Mouse (Mus musculus): ENCODE results near the gene Tas2r138. TPM values are rescaled to one million over a fixed set of nuclear protein-coding genes. Genes with fewer than 3 reads are reported as not detected.

Tas2r138 gene
- polyA plus RNA-seq (2012; rRNA removed): not detected in 2 replicates

GRCm38 (mm10) chr6:40613260-40613852 is at the start of gene Tas2r138:
Tas2r138 (minus strand) TSS chr6:40613310.
- TF ChIP-seq CTCF (IDR thresholded peaks at IDR 0.05; ENCODE audit: borderline replicate concordance, extremely low read depth, insufficient read depth, insufficient read length): no peak
- no peak for TF ChIP-seq POLR2A (IDR thresholded peaks at IDR 0.05; ENCODE audit: borderline replicate concordance, extremely low read depth, insufficient read depth, insufficient read length, poor library complexity, severe bottlenecking)
- no peak for DNase-seq (ENCODE audit: low read depth)

- DNase-seq (ENCODE audit: low read depth): peak; percentile 32
Observed at GRCm38 (mm10) chr6:40660930-40661329, 47.8 kb upstream of the Tas2r138 start.

GRCm38 (mm10) chr6:40650953-40651352 is 37.8 kb upstream of the Tas2r138 start:
- TF ChIP-seq POLR2A (IDR thresholded peaks at IDR 0.05; ENCODE audit: borderline replicate concordance, extremely low read depth, insufficient read depth, insufficient read length, poor library complexity, severe bottlenecking) (no peak), CTCF (IDR thresholded peaks at IDR 0.05; ENCODE audit: borderline replicate concordance, extremely low read depth, insufficient read depth, insufficient read length) (no peak)
- no peak for DNase-seq (ENCODE audit: low read depth)

More at GRCm38 (mm10) chr6:40660930-40661329, 47.8 kb upstream of the Tas2r138 start:
- TF ChIP-seq CTCF (IDR thresholded peaks at IDR 0.05; ENCODE audit: borderline replicate concordance, extremely low read depth, insufficient read depth, insufficient read length) (no peak), POLR2A (IDR thresholded peaks at IDR 0.05; ENCODE audit: borderline replicate concordance, extremely low read depth, insufficient read depth, insufficient read length, poor library complexity, severe bottlenecking) (no peak)

DNA sequence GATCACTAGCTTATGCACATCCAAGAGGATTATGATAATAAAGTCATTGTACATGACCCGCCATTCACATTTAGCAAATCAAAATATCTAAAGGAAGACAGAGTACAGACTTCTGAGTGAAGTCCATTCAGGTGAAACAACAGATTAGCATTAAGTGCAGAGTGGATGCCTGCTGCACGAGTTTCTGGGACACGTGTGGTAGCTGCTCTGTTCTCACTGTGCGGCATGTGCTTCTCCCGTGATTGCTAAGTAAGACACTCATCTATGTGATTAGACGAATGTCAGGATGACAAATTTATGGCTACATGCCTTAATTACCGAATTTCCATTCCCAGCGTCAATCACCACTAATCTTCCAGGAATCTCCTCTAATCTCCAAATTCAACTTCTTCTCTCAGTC is 32.6 kb upstream of the Tas2r138 start:
- DNase-seq (ENCODE audit: low read depth): peak; percentile 6
- TF ChIP-seq CTCF (IDR thresholded peaks at IDR 0.05; ENCODE audit: borderline replicate concordance, extremely low read depth, insufficient read depth, insufficient read length) (no peak), POLR2A (IDR thresholded peaks at IDR 0.05; ENCODE audit: borderline replicate concordance, extremely low read depth, insufficient read depth, insufficient read length, poor library complexity, severe bottlenecking) (no peak)

- TF ChIP-seq CTCF (IDR thresholded peaks at IDR 0.05; ENCODE audit: borderline replicate concordance, extremely low read depth, insufficient read depth, insufficient read length) (no peak), POLR2A (IDR thresholded peaks at IDR 0.05; ENCODE audit: borderline replicate concordance, extremely low read depth, insufficient read depth, insufficient read length, poor library complexity, severe bottlenecking) (no peak)
- no peak for DNase-seq (ENCODE audit: low read depth)
Observed at GRCm38 (mm10) chr6:40640710-40641538, 27.8 kb upstream of the Tas2r138 start.

DNA sequence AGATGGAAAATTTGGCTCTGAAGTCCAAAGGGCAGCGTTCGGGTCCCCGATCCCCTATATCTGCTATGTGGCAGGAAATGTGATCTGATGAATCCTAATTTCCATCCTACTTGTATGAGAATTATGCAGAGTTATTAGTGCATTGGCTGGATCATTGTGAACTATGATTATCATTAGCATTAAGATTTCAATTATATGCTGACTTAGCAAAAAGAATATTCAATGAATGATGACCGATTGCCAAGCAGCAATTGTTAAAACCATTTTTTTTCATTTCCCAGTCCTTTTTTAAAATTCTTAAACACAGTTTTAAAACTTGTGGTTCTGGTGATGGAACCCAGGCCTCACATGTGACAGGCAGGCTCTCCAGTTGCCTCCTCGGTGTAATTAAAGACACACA is 24.6 kb upstream of the Tas2r138 start:
- no peak for DNase-seq (ENCODE audit: low read depth)

GRCm38 (mm10) chr6:40635559-40635958 is 22.4 kb upstream of the Tas2r138 start:
- TF ChIP-seq CTCF (IDR thresholded peaks at IDR 0.05; ENCODE audit: borderline replicate concordance, extremely low read depth, insufficient read depth, insufficient read length) (no peak), POLR2A (IDR thresholded peaks at IDR 0.05; ENCODE audit: borderline replicate concordance, extremely low read depth, insufficient read depth, insufficient read length, poor library complexity, severe bottlenecking) (no peak)
- no peak for DNase-seq (ENCODE audit: low read depth)

More for the DNA sequence above, 24.6 kb upstream of the Tas2r138 start:
- TF ChIP-seq POLR2A (IDR thresholded peaks at IDR 0.05; ENCODE audit: borderline replicate concordance, extremely low read depth, insufficient read depth, insufficient read length, poor library complexity, severe bottlenecking) (no peak), CTCF (IDR thresholded peaks at IDR 0.05; ENCODE audit: borderline replicate concordance, extremely low read depth, insufficient read depth, insufficient read length) (no peak)

GRCm38 (mm10) chr6:40634640-40635071 is 21.5 kb upstream of the Tas2r138 start:
- TF ChIP-seq POLR2A (IDR thresholded peaks at IDR 0.05; ENCODE audit: borderline replicate concordance, extremely low read depth, insufficient read depth, insufficient read length, poor library complexity, severe bottlenecking) (no peak), CTCF (IDR thresholded peaks at IDR 0.05; ENCODE audit: borderline replicate concordance, extremely low read depth, insufficient read depth, insufficient read length) (no peak)
- peak; percentile 42 for DNase-seq (ENCODE audit: low read depth)

DNA sequence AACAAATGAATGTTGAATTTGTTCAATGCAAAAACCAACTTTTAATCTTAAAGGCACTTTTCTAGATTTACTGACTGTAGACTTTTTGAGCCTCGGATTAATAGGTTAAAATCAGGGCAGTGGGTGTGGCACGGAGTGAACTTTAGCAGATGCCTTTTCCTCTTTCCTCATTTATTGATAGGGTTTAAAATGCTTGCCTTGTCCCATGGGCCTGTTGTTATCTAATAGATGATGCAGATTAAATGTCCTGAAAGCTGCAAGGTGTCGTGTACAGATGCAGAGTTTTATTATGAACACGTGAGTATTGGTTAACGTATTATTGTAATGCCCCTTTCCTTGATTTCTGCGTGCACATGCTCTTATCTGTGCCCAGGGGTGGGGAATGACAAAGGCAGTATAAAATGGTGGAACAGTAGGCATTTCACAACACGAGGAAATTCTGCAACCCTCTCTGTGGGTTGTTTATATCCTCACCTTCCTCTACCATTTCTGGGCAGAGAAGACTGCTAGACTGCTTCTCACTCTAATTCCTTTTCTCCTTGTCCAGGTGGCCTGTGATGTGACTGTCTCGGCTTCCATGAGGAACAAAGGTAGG is 15.4 kb upstream of the Tas2r138 start, which contains the start of gene Mgam:
Gene Mgam, plus strand, starts transcription at position 426 of the 595 bp plus-strand sequence.
- TF ChIP-seq POLR2A (IDR thresholded peaks at IDR 0.05; ENCODE audit: borderline replicate concordance, extremely low read depth, insufficient read depth, insufficient read length, poor library complexity, severe bottlenecking): no peak
- TF ChIP-seq CTCF (IDR thresholded peaks at IDR 0.05; ENCODE audit: borderline replicate concordance, extremely low read depth, insufficient read depth, insufficient read length): no peak
- no peak for DNase-seq (ENCODE audit: low read depth)

GRCm38 (mm10) chr6:40626111-40626510 is 13.0 kb upstream of the Tas2r138 start:
- TF ChIP-seq POLR2A (IDR thresholded peaks at IDR 0.05; ENCODE audit: borderline replicate concordance, extremely low read depth, insufficient read depth, insufficient read length, poor library complexity, severe bottlenecking): no peak
- no peak for TF ChIP-seq CTCF (IDR thresholded peaks at IDR 0.05; ENCODE audit: borderline replicate concordance, extremely low read depth, insufficient read depth, insufficient read length)
- no peak for DNase-seq (ENCODE audit: low read depth)

DNA sequence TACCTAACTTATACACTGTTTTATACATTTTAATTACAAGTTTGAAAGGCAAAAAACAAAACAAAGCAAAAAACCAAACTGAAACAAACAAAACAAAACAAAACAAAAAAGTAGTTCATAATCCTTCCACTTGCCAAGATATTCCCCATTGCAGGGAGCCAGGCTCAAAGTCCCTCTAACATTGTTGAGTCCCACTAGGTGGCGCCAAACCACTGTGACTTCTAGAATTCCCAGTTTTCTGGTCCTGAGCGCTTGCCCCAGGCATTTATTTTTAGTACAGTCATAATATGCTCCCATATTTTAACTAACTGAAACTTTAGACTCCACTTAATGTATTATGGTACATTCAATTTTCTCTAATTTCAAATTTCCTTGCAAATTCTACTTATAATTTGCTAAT is 4.9 kb upstream of the Tas2r138 start:
- TF ChIP-seq CTCF (IDR thresholded peaks at IDR 0.05; ENCODE audit: borderline replicate concordance, extremely low read depth, insufficient read depth, insufficient read length) (peak; percentile 79; the same call in 1 of the 2 replicates), POLR2A (IDR thresholded peaks at IDR 0.05; ENCODE audit: borderline replicate concordance, extremely low read depth, insufficient read depth, insufficient read length, poor library complexity, severe bottlenecking) (no peak)
- peak; percentile 82 for DNase-seq (ENCODE audit: low read depth)

Data from brain, embryonic 14.5 days (tissue).